Mouse (Mus musculus): ENCODE results near the gene E2f1. TPM values are rescaled to one million over a fixed set of nuclear protein-coding genes. Genes with fewer than 3 reads are reported as not detected.

E2f1 gene
- polyA plus RNA-seq, 1 experiment = 25.5 TPM

- H3K27ac ChIP-seq (ENCODE audit: insufficient read depth, low read depth, low read length) = no peak overlapping the region
- H3K4me1 ChIP-seq (ENCODE audit: control insufficient read depth, insufficient read depth, low read length) = no peaks in the 10 kb centered on the region
- TF ChIP-seq CTCF (IDR thresholded peaks at IDR 0.05; ENCODE audit: low read depth, low read length) = no peak
- H3K4me3 ChIP-seq (ENCODE audit: insufficient read depth, low read length) = no peak overlapping the region
Observed at GRCm38 (mm10) chr2:154521449-154521848, 48.2 kb downstream of the E2f1 start.

DNA sequence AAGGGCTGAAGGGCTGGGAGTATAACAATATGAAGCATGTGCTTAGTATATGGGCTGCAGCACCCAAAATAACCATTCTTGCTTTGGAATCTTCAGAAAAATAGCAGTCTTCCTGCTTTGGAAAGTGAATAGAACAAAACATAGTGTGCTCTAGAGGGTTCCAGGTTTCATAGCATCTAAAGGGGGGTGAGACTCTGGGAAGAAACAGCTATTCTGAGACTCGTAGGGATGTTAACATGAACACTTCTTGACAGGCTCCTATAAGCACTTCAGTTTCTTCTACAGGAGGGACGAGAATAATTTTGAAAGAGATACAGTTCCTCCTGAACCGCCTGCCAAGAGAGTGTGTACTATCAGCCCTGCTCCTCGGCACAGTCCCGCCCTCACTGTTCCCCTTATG is 52.3 kb downstream of the E2f1 start:
- TF ChIP-seq POLR2A (IDR thresholded peaks at IDR 0.05; ENCODE audit: borderline replicate concordance, low read depth, low read length) = no peak
- H3K4me1 ChIP-seq (ENCODE audit: control insufficient read depth, insufficient read depth, low read length) = no peaks in the 10 kb centered on the region
- no peak overlapping the region for H3K27ac ChIP-seq (ENCODE audit: insufficient read depth, low read depth, low read length)
- no peak overlapping the region for H3K4me3 ChIP-seq (ENCODE audit: insufficient read depth, low read length)

DNA sequence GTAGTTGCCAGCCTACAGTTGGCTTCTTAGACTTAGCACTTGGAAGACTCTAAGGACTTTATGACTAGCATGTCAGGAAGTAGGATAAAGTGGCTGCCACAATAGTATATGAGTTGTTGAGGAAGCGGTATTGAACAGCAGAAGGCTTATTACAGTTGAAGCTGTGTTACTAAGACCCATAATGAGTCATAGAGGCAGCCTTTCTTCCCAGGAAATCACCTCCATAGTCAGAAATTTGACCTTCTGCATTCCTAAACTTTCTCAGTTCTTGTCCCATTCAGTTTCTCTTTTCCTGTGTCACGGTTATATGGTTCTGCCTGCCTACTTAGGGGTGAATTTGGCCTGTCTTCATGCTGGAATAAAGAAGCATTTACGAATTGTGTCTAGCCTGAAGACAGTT is 52.7 kb downstream of the E2f1 start:
- Histone ChIP-seq H3K27ac (ENCODE audit: insufficient read depth, low read depth, low read length) (no peak overlapping the region), H3K4me3 (ENCODE audit: insufficient read depth, low read length) (no peak overlapping the region), H3K4me1 (ENCODE audit: control insufficient read depth, insufficient read depth, low read length) (no peaks in the 10 kb centered on the region)
- TF ChIP-seq POLR2A (IDR thresholded peaks at IDR 0.05; ENCODE audit: borderline replicate concordance, low read depth, low read length) (no peak), CTCF (IDR thresholded peaks at IDR 0.05; ENCODE audit: low read depth, low read length) (no peak)

- no peak overlapping the region for H3K27ac ChIP-seq (ENCODE audit: insufficient read depth, low read depth, low read length)
- H3K4me1 ChIP-seq (ENCODE audit: control insufficient read depth, insufficient read depth, low read length) = no peaks in the 10 kb centered on the region
- TF ChIP-seq POLR2A (IDR thresholded peaks at IDR 0.05; ENCODE audit: borderline replicate concordance, low read depth, low read length) (no peak), CTCF (IDR thresholded peaks at IDR 0.05; ENCODE audit: low read depth, low read length) (no peak)
- H3K4me3 ChIP-seq (ENCODE audit: insufficient read depth, low read length) = no peak overlapping the region
Observed at GRCm38 (mm10) chr2:154510141-154510540, 59.6 kb downstream of the E2f1 start.

Other genes with a start within 250 kb of the E2f1 start
- gene Cdk5rap1, start 196.9 kb downstream of the E2f1 start, polyA plus RNA-seq (2012; ENCODE audit: insufficient read depth, insufficient read length, missing spikeins) = 9.0 and 11.2 TPM in 2 replicates
- gene Snta1, start 161.8 kb downstream of the E2f1 start, polyA plus RNA-seq (2012; ENCODE audit: insufficient read depth, insufficient read length, missing spikeins) = 20.4 and 22.5 TPM in 2 replicates
- gene Cbfa2t2, start 133.4 kb downstream of the E2f1 start, polyA plus RNA-seq (2012; ENCODE audit: insufficient read depth, insufficient read length, missing spikeins) = 16.5 TPM in 2 replicates
- 1.1 TPM in 1 of 2 replicates, not detected in the other for gene 1700003F12Rik, start 22.8 kb downstream of the E2f1 start, polyA plus RNA-seq (2012; ENCODE audit: insufficient read depth, insufficient read length, missing spikeins)
- not detected in 2 replicates for gene Actl10, start 18.1 kb downstream of the E2f1 start, polyA plus RNA-seq (2012; ENCODE audit: insufficient read depth, insufficient read length, missing spikeins)
- gene Necab3, start 11.0 kb downstream of the E2f1 start, polyA plus RNA-seq (2012; ENCODE audit: insufficient read depth, insufficient read length, missing spikeins) = 0.95 TPM in 1 of 2 replicates, not detected in the other
- gene Pxmp4, start 33.8 kb upstream of the E2f1 start, polyA plus RNA-seq (2012; ENCODE audit: insufficient read depth, insufficient read length, missing spikeins) = 22.6 and 22.8 TPM in 2 replicates
- 1.4 and 2.4 TPM in 2 replicates for gene Zfp341, start 43.4 kb upstream of the E2f1 start, polyA plus RNA-seq (2012; ENCODE audit: insufficient read depth, insufficient read length, missing spikeins)
- gene 4930519P11Rik, start 43.5 kb upstream of the E2f1 start, polyA plus RNA-seq (2012; ENCODE audit: insufficient read depth, insufficient read length, missing spikeins) = not detected in 2 replicates
- gene Chmp4b, start 81.8 kb upstream of the E2f1 start, polyA plus RNA-seq (2012; ENCODE audit: insufficient read depth, insufficient read length, missing spikeins) = 217 and 221 TPM in 2 replicates
- not detected in 2 replicates for gene Gm14214, start 200.1 kb upstream of the E2f1 start, polyA plus RNA-seq (2012; ENCODE audit: insufficient read depth, insufficient read length, missing spikeins)
- 108 and 129 TPM in 2 replicates for gene Raly, start 221.2 kb upstream of the E2f1 start, polyA plus RNA-seq (2012; ENCODE audit: insufficient read depth, insufficient read length, missing spikeins)
- not detected in 2 replicates for gene a, start 221.5 kb upstream of the E2f1 start, polyA plus RNA-seq (2012; ENCODE audit: insufficient read depth, insufficient read length, missing spikeins)

Measured in bone marrow macrophage, adult 2 months (primary cell).